Mouse (Mus musculus): ENCODE measurements around the gene Pilrb1.

The Pilrb1 gene

GRCm38 (mm10) chr5:137828694-137829093, 29.2 kb downstream of the Pilrb1 start:
- no peak for DNase-seq

GRCm38 (mm10) chr5:137826421-137826820, 31.5 kb downstream of the Pilrb1 start:
- DNase-seq: no peak

- no peak for DNase-seq
These were observed 31.9 kb downstream of the Pilrb1 start for GRCm38 (mm10) chr5:137825971-137826370.

- no peak for DNase-seq
These were observed 32.9 kb downstream of the Pilrb1 start for GRCm38 (mm10) chr5:137825030-137825429.

- no peak for DNase-seq
These were observed 34.4 kb downstream of the Pilrb1 start for GRCm38 (mm10) chr5:137823455-137824045.

GRCm38 (mm10) chr5:137822602-137823001, 35.3 kb downstream of the Pilrb1 start:
- no peak for DNase-seq

GRCm38 (mm10) chr5:137822126-137822525, 35.8 kb downstream of the Pilrb1 start:
- no peak for DNase-seq

GRCm38 (mm10) chr5:137817466-137818222, 40.3 kb downstream of the Pilrb1 start:
- no peak for DNase-seq

- no peak for DNase-seq
These were observed 49.6 kb downstream of the Pilrb1 start for GRCm38 (mm10) chr5:137808316-137808715.

GRCm38 (mm10) chr5:137806158-137806557, 51.7 kb downstream of the Pilrb1 start:
- no peak for DNase-seq

All from kidney, postnatal 36 days (tissue).